Mouse (Mus musculus): Measurements from ENCODE around the gene Atp5b. TPM values are rescaled to one million over a fixed set of nuclear protein-coding genes. Genes with fewer than 3 reads are reported as not detected.

The Atp5b gene
- polyA plus RNA-seq, 1 experiment = 567 TPM

DNA sequence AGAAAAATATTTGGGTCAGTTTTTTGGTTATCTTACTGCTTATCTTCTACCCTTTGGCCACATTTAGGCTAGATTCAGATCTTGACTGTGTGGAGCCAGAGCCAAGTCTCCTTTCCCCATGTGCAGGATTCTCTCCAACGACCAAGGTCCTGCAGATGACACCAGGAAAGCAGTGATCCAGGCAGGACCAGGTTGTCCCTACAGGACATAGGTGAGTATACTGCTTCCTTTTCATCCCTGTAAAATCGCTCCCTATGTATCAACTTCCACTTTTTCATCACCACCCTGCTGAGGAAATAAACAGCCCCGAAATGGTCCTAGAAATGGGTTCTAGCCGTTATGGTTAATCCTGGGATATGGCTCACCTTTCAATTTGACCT lies 13.2 kb downstream of the Atp5b start:
- peaks cover 4% of the 10 kb centered on the region for H3K4me1 ChIP-seq (ENCODE audit: control insufficient read depth, insufficient read depth, low read length)
- peak overlapping the region; percentile 21 for H3K27ac ChIP-seq (ENCODE audit: control insufficient read depth, insufficient read depth, low read depth, low read length, poor library complexity)
- TF ChIP-seq CTCF (IDR thresholded peaks at IDR 0.05; ENCODE audit: control insufficient read depth, insufficient read depth, low read length) (no peak), POLR2A (IDR thresholded peaks at IDR 0.05; ENCODE audit: borderline replicate concordance, control insufficient read depth, low read depth, low read length) (no peak)
- WGBS = 15% methylated on average over 4 of the region's 4 CpGs
- H3K4me3 ChIP-seq (replicated peaks; ENCODE audit: control insufficient read depth, low read depth, low read length) = peak overlapping the region; percentile 74

DNA sequence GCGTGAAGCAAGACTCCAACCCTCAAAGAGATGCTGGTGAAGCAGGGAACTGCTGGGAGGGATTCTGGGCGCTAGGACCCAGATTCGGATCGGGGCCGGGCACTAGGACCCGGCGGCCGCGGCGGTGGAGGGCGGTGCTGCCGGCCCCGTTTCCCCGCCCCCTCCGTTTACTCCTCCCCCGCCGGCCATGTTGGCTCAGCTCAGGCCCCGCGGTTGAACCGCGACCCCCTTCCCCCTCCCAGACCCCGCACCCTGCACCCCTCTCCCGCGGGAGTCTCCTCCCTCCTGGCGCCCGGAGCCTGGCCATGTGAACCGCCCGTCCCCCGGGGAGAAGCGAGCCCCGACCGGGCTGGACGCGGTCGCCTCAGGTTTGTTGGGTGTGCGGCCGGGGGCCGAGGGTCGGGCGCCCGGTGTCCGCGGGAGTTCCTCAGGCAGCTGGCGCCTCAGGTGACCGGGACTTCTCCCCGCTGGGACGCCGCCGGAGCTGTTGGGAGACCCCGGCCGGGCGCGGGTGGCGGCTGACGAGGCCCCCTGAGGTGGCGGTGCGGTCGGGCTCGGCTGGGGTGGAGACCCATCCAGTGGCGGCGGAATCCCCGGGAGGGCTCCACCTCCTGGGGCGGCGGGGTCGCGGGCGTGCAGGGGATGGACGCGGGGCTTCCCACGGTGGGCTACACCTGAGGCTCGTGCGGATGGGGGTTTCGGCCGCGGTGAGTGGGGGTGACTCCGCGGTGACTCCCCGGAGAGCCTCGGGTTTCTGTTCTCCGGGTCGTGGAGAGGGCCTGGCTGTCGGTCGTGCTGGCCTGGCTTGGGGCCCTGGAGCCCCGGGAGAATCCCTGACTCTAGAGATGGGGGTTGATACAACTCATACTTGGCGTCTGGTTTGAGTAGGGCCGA lies 13.9 kb downstream of the Atp5b start:
- H3K4me3 ChIP-seq (replicated peaks; ENCODE audit: control insufficient read depth, low read depth, low read length) = peak overlapping the region; percentile 74
- WGBS = under 1% methylated on average over 85 of the region's 86 CpGs
- peaks cover 4% of the 10 kb centered on the region for H3K4me1 ChIP-seq (ENCODE audit: control insufficient read depth, insufficient read depth, low read length)
- TF ChIP-seq POLR2A (IDR thresholded peaks at IDR 0.05; ENCODE audit: borderline replicate concordance, control insufficient read depth, low read depth, low read length) = 0 out of 2 replicates have a peak, but pooled peaks have one; percentile 13
- no peak for TF ChIP-seq CTCF (IDR thresholded peaks at IDR 0.05; ENCODE audit: control insufficient read depth, insufficient read depth, low read length)
- peak overlapping the region; percentile 71 for H3K27ac ChIP-seq (ENCODE audit: control insufficient read depth, insufficient read depth, low read depth, low read length, poor library complexity)

DNA sequence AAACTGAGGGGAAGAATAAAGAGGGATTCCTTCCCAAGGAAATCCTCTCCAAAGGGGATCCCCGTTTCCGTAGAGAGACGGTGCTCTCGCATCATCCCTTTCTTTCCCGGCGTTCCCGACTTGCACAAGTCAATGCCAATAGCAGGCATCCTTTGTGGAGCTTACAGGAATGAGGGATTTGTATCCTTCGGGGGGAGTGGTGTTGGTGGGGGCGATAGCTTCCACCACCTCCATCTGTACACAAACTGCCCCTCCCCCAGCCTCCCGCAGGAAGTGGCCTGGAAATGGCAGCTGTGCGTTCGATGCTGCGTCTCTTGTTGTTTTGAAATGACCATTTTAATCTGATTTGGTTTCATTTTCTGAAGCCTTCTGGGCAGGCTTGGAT lies 14.5 kb downstream of the Atp5b start:
- Histone ChIP-seq H3K4me3 (replicated peaks; ENCODE audit: control insufficient read depth, low read depth, low read length) (peak overlapping the region; percentile 74), H3K27ac (ENCODE audit: control insufficient read depth, insufficient read depth, low read depth, low read length, poor library complexity) (peak overlapping the region; percentile 66; the same call in 1 of the 2 replicates), H3K4me1 (ENCODE audit: control insufficient read depth, insufficient read depth, low read length) (peaks cover 4% of the 10 kb centered on the region)
- TF ChIP-seq POLR2A (IDR thresholded peaks at IDR 0.05; ENCODE audit: borderline replicate concordance, control insufficient read depth, low read depth, low read length) (no peak), CTCF (IDR thresholded peaks at IDR 0.05; ENCODE audit: control insufficient read depth, insufficient read depth, low read length) (no peak)
- under 1% methylated on average over 13 of the region's 13 CpGs for whole genome bisulfite sequencing

DNA sequence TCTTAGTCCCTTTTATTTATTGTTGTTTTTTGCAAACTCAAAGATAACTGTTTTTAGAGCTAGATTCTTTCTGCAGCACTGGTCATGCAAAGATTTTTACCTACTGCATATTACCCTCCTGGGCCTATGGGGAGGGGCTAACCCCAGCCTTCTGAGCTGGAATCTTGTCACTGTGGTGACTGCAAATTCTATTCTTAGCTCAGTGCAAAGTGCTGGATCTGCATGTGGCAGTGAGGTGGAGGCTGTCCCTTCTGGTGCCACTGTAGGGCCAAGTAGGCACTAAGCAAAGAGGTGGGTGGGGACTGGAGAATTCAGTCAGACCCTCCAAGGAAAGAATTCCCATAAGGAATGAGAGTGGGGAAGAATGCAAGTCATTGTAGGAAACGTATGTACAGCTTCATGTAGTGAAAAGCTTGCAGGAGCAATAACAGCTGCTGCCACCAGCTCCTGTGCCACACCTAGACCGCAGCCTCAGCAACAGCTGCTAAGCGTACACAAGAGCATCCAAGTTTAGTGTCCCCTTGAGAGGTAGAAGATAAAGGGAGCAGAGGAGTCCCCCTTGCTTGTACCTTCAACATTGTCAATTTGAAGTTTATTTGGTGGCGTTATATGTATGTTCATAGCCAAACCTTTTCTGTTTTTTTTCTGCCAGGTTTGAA lies 27.2 kb downstream of the Atp5b start:
- Histone ChIP-seq H3K4me3 (replicated peaks; ENCODE audit: control insufficient read depth, low read depth, low read length) (no peak overlapping the region), H3K27ac (ENCODE audit: control insufficient read depth, insufficient read depth, low read depth, low read length, poor library complexity) (no peak overlapping the region), H3K4me1 (ENCODE audit: control insufficient read depth, insufficient read depth, low read length) (no peaks in the 10 kb centered on the region)
- TF ChIP-seq POLR2A (IDR thresholded peaks at IDR 0.05; ENCODE audit: borderline replicate concordance, control insufficient read depth, low read depth, low read length) (no peak), CTCF (IDR thresholded peaks at IDR 0.05; ENCODE audit: control insufficient read depth, insufficient read depth, low read length) (no peak)
- 93% methylated on average over 4 of the region's 4 CpGs for WGBS

DNA sequence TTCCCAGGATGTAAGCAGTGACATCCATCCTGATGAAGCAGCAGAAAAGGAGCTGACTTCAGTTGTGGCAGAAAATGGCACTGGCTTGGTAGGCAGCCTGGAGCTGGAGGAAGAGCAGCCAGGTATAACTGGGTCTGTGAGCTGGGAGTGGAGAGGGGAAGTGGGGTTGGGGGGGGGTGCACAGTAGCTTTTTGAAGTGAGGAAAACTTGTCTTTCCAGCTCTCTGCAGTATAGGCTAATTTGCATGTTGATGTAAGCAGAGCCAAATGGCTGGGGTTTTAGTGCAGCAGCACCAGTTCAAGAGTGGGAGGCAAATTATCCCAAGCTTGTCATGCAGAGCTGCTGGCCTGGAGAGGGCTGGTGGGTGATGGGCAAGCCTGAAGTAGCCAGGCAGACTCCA lies 28.2 kb downstream of the Atp5b start:
- H3K4me3 ChIP-seq (replicated peaks; ENCODE audit: control insufficient read depth, low read depth, low read length) = no peak overlapping the region
- H3K27ac ChIP-seq (ENCODE audit: control insufficient read depth, insufficient read depth, low read depth, low read length, poor library complexity) = no peak overlapping the region
- no peak for TF ChIP-seq CTCF (IDR thresholded peaks at IDR 0.05; ENCODE audit: control insufficient read depth, insufficient read depth, low read length)
- TF ChIP-seq POLR2A (IDR thresholded peaks at IDR 0.05; ENCODE audit: borderline replicate concordance, control insufficient read depth, low read depth, low read length) = no peak
- H3K4me1 ChIP-seq (ENCODE audit: control insufficient read depth, insufficient read depth, low read length) = no peaks in the 10 kb centered on the region

DNA sequence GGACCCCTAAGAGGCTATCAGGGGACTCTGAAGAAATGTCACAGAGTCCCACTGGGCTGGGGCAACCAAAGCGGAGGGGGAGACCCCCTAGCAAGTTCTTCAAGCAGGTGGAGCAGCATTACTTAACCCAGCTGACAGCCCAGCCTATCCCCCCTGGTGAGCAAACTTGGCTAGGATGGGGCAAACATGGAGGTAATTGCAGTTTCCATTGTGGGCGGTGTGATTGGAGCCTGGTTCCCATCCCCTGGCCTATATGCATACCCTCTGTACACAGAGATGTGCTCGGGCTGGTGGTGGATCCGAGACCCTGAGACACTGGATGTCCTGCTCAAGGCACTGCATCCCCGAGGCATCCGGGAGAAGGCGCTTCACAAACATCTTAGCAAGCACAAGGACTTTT lies 40.8 kb downstream of the Atp5b start:
- H3K27ac ChIP-seq (ENCODE audit: control insufficient read depth, insufficient read depth, low read depth, low read length, poor library complexity) = no peak overlapping the region
- H3K4me3 ChIP-seq (replicated peaks; ENCODE audit: control insufficient read depth, low read depth, low read length) = no peak overlapping the region
- WGBS = 96% methylated on average over 7 of the region's 7 CpGs
- no peak for TF ChIP-seq CTCF (IDR thresholded peaks at IDR 0.05; ENCODE audit: control insufficient read depth, insufficient read depth, low read length)
- no peak for TF ChIP-seq POLR2A (IDR thresholded peaks at IDR 0.05; ENCODE audit: borderline replicate concordance, control insufficient read depth, low read depth, low read length)
- no peaks in the 10 kb centered on the region for H3K4me1 ChIP-seq (ENCODE audit: control insufficient read depth, insufficient read depth, low read length)

DNA sequence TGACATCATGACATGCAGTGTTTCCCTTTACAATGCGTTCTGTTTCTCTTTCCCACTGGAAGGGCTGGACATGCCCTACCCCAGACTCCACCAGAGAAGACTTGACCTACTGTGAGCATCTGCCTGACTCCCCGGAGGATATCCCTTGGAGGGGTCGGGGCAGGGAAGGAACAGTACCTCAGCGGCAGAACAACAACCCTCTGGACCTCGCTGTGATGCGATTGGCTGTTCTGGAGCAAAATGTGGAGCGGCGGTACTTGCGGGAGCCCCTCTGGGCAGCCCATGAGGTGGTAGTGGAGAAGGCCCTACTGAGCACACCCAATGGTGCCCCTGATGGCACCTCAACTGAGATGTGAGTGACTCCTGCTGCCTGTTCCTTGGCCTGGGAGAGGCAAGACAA lies 41.8 kb downstream of the Atp5b start:
- Histone ChIP-seq H3K4me1 (ENCODE audit: control insufficient read depth, insufficient read depth, low read length) (no peaks in the 10 kb centered on the region), H3K27ac (ENCODE audit: control insufficient read depth, insufficient read depth, low read depth, low read length, poor library complexity) (no peak overlapping the region), H3K4me3 (replicated peaks; ENCODE audit: control insufficient read depth, low read depth, low read length) (no peak overlapping the region)
- WGBS = 93% methylated on average over 9 of the region's 9 CpGs
- no peak for TF ChIP-seq CTCF (IDR thresholded peaks at IDR 0.05; ENCODE audit: control insufficient read depth, insufficient read depth, low read length)
- no peak for TF ChIP-seq POLR2A (IDR thresholded peaks at IDR 0.05; ENCODE audit: borderline replicate concordance, control insufficient read depth, low read depth, low read length)

DNA sequence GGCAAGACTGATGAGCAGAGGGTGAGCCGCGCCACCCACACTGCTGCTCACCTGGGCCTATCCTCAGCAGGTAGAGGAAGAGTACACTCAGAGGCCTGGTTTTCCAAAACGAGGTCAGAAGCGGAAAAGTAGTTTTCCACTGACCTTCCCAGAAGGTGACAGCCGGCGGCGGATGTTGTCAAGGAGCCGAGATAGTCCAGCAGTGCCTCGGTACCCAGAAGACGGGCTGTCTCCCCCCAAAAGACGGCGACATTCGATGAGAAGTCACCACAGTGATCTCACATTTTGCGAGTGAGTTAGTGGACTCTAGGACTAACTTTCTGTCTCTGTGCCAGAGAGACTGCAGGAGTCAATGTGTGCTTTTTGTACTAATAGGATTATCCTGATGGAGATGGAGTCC lies 42.9 kb downstream of the Atp5b start:
- Histone ChIP-seq H3K27ac (ENCODE audit: control insufficient read depth, insufficient read depth, low read depth, low read length, poor library complexity) (no peak overlapping the region), H3K4me3 (replicated peaks; ENCODE audit: control insufficient read depth, low read depth, low read length) (no peak overlapping the region), H3K4me1 (ENCODE audit: control insufficient read depth, insufficient read depth, low read length) (no peaks in the 10 kb centered on the region)
- 92% methylated on average over 14 of the region's 14 CpGs for WGBS
- TF ChIP-seq CTCF (IDR thresholded peaks at IDR 0.05; ENCODE audit: control insufficient read depth, insufficient read depth, low read length) (no peak), POLR2A (IDR thresholded peaks at IDR 0.05; ENCODE audit: borderline replicate concordance, control insufficient read depth, low read depth, low read length) (no peak)
